In the genomic region with DNA sequence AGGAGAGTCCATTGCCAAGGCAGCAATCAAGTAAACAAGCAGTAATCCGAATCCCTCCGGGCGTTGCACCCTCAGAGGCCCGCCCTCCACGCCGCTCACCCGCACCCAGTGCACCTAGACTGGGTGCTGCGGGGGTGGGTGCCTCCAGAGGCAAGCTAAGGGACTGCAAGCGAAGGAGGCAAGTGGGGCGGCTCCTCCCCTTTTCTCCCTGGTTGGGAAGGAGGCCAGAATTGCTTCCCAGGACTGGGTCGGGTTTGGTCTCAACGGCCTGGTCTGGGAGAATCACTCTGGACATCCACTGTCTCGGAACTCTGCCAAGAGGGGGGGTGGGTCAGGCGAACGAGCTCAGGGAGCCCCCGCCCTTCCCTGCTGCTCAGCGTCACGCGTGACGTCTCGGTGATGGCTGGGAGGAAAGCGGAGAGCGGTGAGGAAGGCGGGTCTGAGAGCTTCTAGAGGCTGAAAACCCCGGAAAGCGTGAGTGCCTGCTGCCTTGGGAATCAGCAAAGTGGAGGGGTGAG, we compare ENCODE assay signal across 8 mouse cellular contexts. TPM values are rescaled to one million over a fixed set of nuclear protein-coding genes. Genes with fewer than 3 reads are reported as not detected.
A peak's percentile ranks its signal among the peaks of the same experiment; 100 is the strongest.
DNase-seq lines count a peak whose midpoint lies in the region; ATAC-seq lines count a peak whose summit lies in the region.

A gene (plus strand): TSS at position 87 of the 518 bp plus-strand sequence.

- peak within 1 kb of the TSS; percentile 65 for H3K4me3 ChIP-seq in forebrain, embryonic 10.5 days
- H3K4me3 ChIP-seq in heart, embryonic 14.5 days (ENCODE audit: control insufficient read depth in 1 of 2, insufficient read depth in 1 of 2, low read depth in 1 of 2, low read length in 2 of 2): peak within 1 kb of the TSS; percentile 56 to 59
- H3K4me3 ChIP-seq in liver, embryonic 12.5 days: peak within 1 kb of the TSS; percentile 57

- H3K36me3 ChIP-seq in forebrain, embryonic 10.5 days (replicated peaks): no peaks in the 10 kb centered on the region; the same call in 1 of the 2 replicates
- peaks cover 27% of the 10 kb centered on the region for H3K36me3 ChIP-seq in heart, embryonic 14.5 days (ENCODE audit: control insufficient read depth, insufficient read depth, low read length)
- H3K36me3 ChIP-seq in liver, embryonic 12.5 days: 0 out of 2 replicates have a peak, but pooled peaks cover 2% of the 10 kb centered on the region
- H3K36me3 ChIP-seq in splenic B cell, adult 2 months (ENCODE audit: control insufficient read depth, insufficient read depth, low read length, poor library complexity, severe bottlenecking): peaks cover 2% of the 10 kb centered on the region

- H3K27ac ChIP-seq in forebrain, embryonic 10.5 days: peak within 1 kb of the TSS; percentile 87
- H3K27ac ChIP-seq in heart, embryonic 14.5 days (replicated peaks in 1 of 2; ENCODE audit: control insufficient read depth in 1 of 2, insufficient read depth in 1 of 2, low read depth in 2 of 2, low read length in 2 of 2): peak within 1 kb of the TSS; percentile 88 to 91
- peak within 1 kb of the TSS; percentile 55 for H3K27ac ChIP-seq in liver, embryonic 12.5 days

- ATAC-seq in CD4-positive, CD25-positive, alpha-beta regulatory T cell, adult 4 months: peak; percentile 84
- peak; percentile 74 for ATAC-seq in heart, embryonic 14.5 days (ENCODE audit: insufficient number of reproducible peaks, insufficient read depth, low FRiP score, low read depth)
- peak; percentile 83 for ATAC-seq in liver, embryonic 12.5 days

- peak; percentile 57 for DNase-seq in c-Kit-negative CD71-positive TER-119-positive erythroid progenitor cells, embryonic 14.5 days (ENCODE audit: low read depth, low spot score)
- peak; percentile 78 for DNase-seq in forebrain, embryonic 10.5 days (ENCODE audit: extremely low spot score, low spot score)
- DNase-seq in kidney, postnatal 14 days: peak; percentile 96
- peak; percentile 95 for DNase-seq in naive thymus-derived CD4-positive, alpha-beta T cell, adult 2 months (ENCODE audit: low read depth)
- DNase-seq in splenic B cell, adult 2 months (ENCODE audit: low read depth, low spot score): peak; percentile 88

- H3K9ac ChIP-seq in heart, embryonic 14.5 days (ENCODE audit: low read length): peak within 1 kb of the TSS; percentile 80
- peak within 1 kb of the TSS; percentile 43 for H3K9ac ChIP-seq in liver, embryonic 12.5 days

- peak within 1 kb of the TSS; percentile 79 for H3K4me2 ChIP-seq in heart, embryonic 14.5 days (ENCODE audit: low read length)
- H3K4me2 ChIP-seq in liver, embryonic 12.5 days: peak within 1 kb of the TSS; percentile 85

- no peaks in the 10 kb centered on the region for H3K9me3 ChIP-seq in forebrain, embryonic 10.5 days
- no peaks in the 10 kb centered on the region for H3K9me3 ChIP-seq in heart, embryonic 14.5 days (ENCODE audit: control insufficient read depth, low read length)
- H3K9me3 ChIP-seq in liver, embryonic 12.5 days (replicated peaks): no peaks in the 10 kb centered on the region

- H3K4me1 ChIP-seq in forebrain, embryonic 10.5 days: peaks cover 29% of the 10 kb centered on the region
- H3K4me1 ChIP-seq in heart, embryonic 14.5 days (ENCODE audit: control insufficient read depth in 2 of 2, insufficient read depth in 2 of 2, low read length in 2 of 2): peaks cover 7 to 21% of the 10 kb centered on the region in 2 experiments
- H3K4me1 ChIP-seq in liver, embryonic 12.5 days: peaks cover 31% of the 10 kb centered on the region

- WGBS in forebrain, embryonic 10.5 days: under 1% methylated on average over 26 of the region's 26 CpGs
- WGBS in heart, embryonic 14.5 days: 0% methylated on average over 26 of the region's 26 CpGs
- 1% methylated on average over 26 of the region's 26 CpGs for whole genome bisulfite sequencing in liver, embryonic 12.5 days (ENCODE audit: insufficient replicate concordance)

- H3K27me3 ChIP-seq in forebrain, embryonic 10.5 days (ENCODE audit: poor library complexity, severe bottlenecking): peaks cover 67% of the 10 kb centered on the region
- peaks cover 33% of the 10 kb centered on the region for H3K27me3 ChIP-seq in heart, embryonic 14.5 days (ENCODE audit: control insufficient read depth, insufficient read depth, low read length)
- H3K27me3 ChIP-seq in liver, embryonic 12.5 days (replicated peaks): peaks cover 66% of the 10 kb centered on the region
- H3K27me3 ChIP-seq in splenic B cell, adult 2 months (ENCODE audit: control insufficient read depth, insufficient read depth, low read length, poor library complexity, severe bottlenecking): no peaks in the 10 kb centered on the region

RNA-seq across cellular contexts. Expression of the gene that starts here (rescaled TPM):
- polyA plus RNA-seq in CD4-positive, CD25-positive, alpha-beta regulatory T cell, adult 4 months (2017; shearing (Covaris generic)): 100 to 1,000 TPM in 1 of 2 experiments, 10 to 100 TPM in 1; 92.5 to 132 TPM
- 6.3 and 6.9 TPM in 2 replicates for polyA plus RNA-seq in forebrain, embryonic 10.5 days (2016; fragmentation: Nextera tagmentation; extraction: Ambion mirVana)
- polyA plus RNA-seq in heart, embryonic 14.5 days (2014; fragmentation: Nextera tagmentation; extraction: Ambion mirVana): 17.6 and 18.2 TPM in 2 replicates
- polyA plus RNA-seq in liver, embryonic 12.5 days (2016; fragmentation: Nextera tagmentation; extraction: Ambion mirVana): 4.1 TPM in 2 replicates

Comparison
In these comparisons a context has a peak if more than half of its experiments do, and no peak if none do; other contexts are left out.
1. Peak in every context shown above with its lines: DNase-seq, ATAC-seq, H3K4me3 ChIP-seq and H3K27ac ChIP-seq.